Mouse (Mus musculus): ENCODE data around the gene Fbxo40. TPM values are rescaled to one million over a fixed set of nuclear protein-coding genes. Genes with fewer than 3 reads are reported as not detected.

The Fbxo40 gene
- polyA plus RNA-seq (2015; fragmentation: Nextera tagmentation; extraction: Ambion mirVana) = 0.08 and 0.28 TPM in 2 replicates

GRCm38 (mm10) chr16:36989999-36990625 is at the start of gene Fbxo40:
Gene Fbxo40, minus strand, starts transcription at chr16:36990467.

DNA sequence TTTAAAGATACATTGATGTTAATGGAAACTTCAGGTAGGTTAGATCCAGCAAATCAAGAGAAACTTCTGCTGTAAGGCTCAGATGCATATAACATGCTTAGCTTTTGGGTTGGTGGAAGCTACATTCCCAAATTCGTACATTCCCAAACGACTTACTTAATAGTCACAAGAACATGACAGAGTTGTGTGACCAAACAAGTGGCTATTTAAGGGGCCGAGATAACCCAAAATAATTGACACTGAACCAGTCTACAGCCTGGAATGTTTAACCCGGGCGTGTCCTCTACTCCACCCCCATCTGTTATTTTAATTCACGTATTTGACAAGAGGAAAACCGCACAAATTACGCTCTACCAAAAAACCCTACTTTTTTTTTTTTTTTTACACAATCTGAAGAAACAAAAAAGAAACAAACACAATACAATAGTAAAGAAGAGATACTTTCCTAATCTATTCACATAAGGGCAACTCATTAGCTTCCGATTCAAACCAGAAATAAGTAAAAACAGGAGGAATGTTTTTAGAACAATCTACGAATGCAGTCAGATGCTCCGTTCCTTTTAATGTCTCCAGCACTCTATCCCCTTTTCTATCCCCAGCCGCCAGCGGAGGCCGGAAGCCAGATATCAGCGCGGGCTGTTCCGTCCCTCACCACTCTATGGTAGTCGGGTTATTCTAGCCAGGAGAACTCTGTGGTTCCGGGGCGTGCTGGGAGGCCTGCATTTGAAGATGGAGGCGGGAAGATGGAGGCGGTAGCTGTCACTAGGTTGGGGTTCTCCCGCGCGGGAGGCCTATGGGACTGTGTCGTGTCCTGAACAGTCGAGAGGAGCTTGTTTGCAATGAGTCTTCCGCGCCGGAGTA is 21.0 kb upstream of the Fbxo40 start, which contains the start of gene Polq:
Polq (plus strand) TSS at position 726 of the 861 bp plus-strand sequence.

DNA sequence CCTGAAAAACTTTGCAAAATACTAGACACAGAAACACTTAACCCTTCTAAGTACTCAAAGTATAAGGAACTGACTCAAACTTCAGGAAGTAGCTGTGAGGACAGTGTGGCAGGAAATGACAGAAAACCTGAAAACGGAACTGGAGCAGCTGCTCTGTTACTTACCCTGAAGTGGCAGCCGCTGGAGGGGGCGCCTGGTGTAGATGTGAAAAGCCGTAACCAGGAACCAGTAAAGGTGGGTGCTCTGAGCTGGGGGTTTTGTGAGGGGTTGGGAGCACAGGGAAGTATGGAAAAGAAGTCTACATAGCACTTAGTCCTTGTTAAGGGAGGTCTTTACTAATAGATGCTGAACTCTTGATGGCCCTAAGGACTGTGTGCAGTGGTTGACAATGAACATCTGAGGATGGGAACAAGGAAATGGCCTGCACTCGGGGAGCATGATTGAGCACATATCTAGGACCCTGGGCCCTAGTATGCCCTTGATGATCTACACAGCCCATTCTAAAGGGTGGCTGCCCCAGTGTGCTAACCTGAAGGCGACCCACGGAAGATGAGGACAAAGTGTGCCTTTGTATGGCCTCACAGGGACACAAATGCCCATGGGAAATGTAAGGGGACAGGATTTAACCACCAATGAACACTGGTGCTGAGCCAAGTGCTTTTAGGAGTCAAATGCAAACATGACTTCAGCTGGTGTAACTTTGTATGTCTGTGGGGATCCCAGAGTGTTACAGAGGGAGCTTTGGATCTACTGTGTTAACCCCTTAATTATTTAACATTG is 55.2 kb downstream of the Fbxo40 start, which contains the start of gene Hcls1:
Hcls1 (plus strand) TSS at position 143 of the 780 bp plus-strand sequence.

Other genes with a start within 250 kb of the Fbxo40 start
- gene Slc15a2, start 205.5 kb downstream of the Fbxo40 start, polyA plus RNA-seq (2015; fragmentation: Nextera tagmentation; extraction: Ambion mirVana) = 1.9 and 2.5 TPM in 2 replicates
- 26.2 and 30.6 TPM in 2 replicates for gene Iqcb1, start 162.1 kb downstream of the Fbxo40 start, polyA plus RNA-seq (2015; fragmentation: Nextera tagmentation; extraction: Ambion mirVana)
- gene Eaf2, start 115.5 kb downstream of the Fbxo40 start, polyA plus RNA-seq (2015; fragmentation: Nextera tagmentation; extraction: Ambion mirVana) = 2.1 and 2.3 TPM in 2 replicates
- 83.2 and 140 TPM in 2 replicates for gene Golgb1, start 115.3 kb downstream of the Fbxo40 start, polyA plus RNA-seq (2015; fragmentation: Nextera tagmentation; extraction: Ambion mirVana)
- 7.0 and 9.0 TPM in 2 replicates for gene Hcls1, start 55.5 kb downstream of the Fbxo40 start, polyA plus RNA-seq (2015; fragmentation: Nextera tagmentation; extraction: Ambion mirVana)
- gene Polq, start 21.3 kb upstream of the Fbxo40 start, polyA plus RNA-seq (2015; fragmentation: Nextera tagmentation; extraction: Ambion mirVana) = 2.1 and 2.2 TPM in 2 replicates